ENCODE assay signal across 8 mouse cellular contexts in the genomic region with DNA sequence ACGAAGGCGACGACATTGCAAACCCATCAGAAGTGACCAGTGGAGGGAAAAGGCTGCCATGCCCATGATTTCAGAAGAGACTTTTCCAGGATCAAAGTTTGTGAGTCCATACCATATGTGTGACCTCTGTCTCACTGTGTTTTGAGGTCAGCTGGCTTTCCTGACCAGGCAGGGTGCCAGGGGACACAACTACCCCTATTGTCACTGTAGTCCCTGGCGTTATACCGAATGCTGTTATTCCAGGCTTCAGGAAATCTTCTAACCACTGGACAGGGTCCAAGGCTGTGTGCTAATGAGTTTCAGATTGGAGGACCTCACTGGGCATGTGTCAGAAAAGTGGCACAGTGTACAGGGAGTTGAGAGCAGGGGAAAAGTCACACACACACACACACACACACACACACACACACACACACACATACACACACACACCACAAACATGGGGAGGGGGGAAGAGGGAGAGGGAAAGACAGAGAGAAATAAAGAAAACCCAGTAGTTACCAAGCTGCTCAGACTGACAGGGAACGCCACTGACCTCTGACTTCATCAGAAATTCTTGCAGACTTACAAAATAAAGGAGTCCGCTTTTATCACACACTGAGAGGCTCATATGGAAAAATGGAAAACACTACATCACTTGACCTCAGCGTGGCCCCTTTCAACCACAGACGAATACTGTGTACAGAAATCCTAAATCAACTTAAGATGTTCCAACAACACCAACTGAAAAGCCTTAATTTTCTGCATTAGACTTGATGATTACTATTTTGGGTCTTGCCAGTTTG.
A peak's percentile ranks its signal among the peaks of the same experiment; 100 is the strongest.
DNase-seq lines count a peak whose midpoint lies in the region; ATAC-seq and TF ChIP-seq lines count a peak whose summit lies in the region.

No protein-coding gene starts in this region.

- H3K27me3 ChIP-seq in liver, adult 2 months (ENCODE audit: control insufficient read depth, insufficient read depth, low read length): no peaks in the 10 kb centered on the region
- H3K27me3 ChIP-seq in liver, embryonic 11.5 days (replicated peaks; ENCODE audit: control insufficient read depth, insufficient read depth, low read length): no peaks in the 10 kb centered on the region
- no peaks in the 10 kb centered on the region for H3K27me3 ChIP-seq in embryonic facial prominence, embryonic 14.5 days (replicated peaks; ENCODE audit: control insufficient read depth, insufficient read depth, low read length)
- no peaks in the 10 kb centered on the region for H3K27me3 ChIP-seq in lung, postnatal 0 days (replicated peaks; ENCODE audit: insufficient read depth, low read length)
- no peaks in the 10 kb centered on the region for H3K27me3 ChIP-seq in midbrain, embryonic 13.5 days

- DNase-seq in liver, adult 2 months (ENCODE audit: extremely low read depth, low read depth, low spot score): peak; percentile 42
- no peak for DNase-seq in liver, embryonic 11.5 days (ENCODE audit: low spot score)
- DNase-seq in embryonic facial prominence, embryonic 14.5 days (ENCODE audit: low spot score): peak; percentile 68
- DNase-seq in heart, postnatal 10 days: peak; percentile 75
- peak; percentile 55 for DNase-seq in lung, postnatal 0 days (ENCODE audit: low spot score)
- no peak for DNase-seq in layer of hippocampus, adult 2 months (ENCODE audit: low spot score in 2 of 2)

- H3K9me3 ChIP-seq in liver, embryonic 11.5 days (ENCODE audit: control insufficient read depth, low read length): no peaks in the 10 kb centered on the region
- no peaks in the 10 kb centered on the region for H3K9me3 ChIP-seq in embryonic facial prominence, embryonic 14.5 days (ENCODE audit: control insufficient read depth, low read length)
- H3K9me3 ChIP-seq in lung, postnatal 0 days (ENCODE audit: low read length): no peaks in the 10 kb centered on the region
- H3K9me3 ChIP-seq in midbrain, embryonic 13.5 days: no peaks in the 10 kb centered on the region

- ATAC-seq in liver, embryonic 11.5 days (replicated peaks; ENCODE audit: low FRiP score): no peak
- ATAC-seq in embryonic facial prominence, embryonic 14.5 days (ENCODE audit: low read depth): 0 out of 2 replicates have a peak, but pooled peaks have one; percentile 11
- ATAC-seq in lung, postnatal 0 days: peak; percentile 47
- no peak for ATAC-seq in midbrain, embryonic 13.5 days
- ATAC-seq in granulocyte monocyte progenitor cell, adult 5-6 weeks (replicated peaks; ENCODE audit: poor library complexity, severe bottlenecking): no peak

- H3K4me2 ChIP-seq in liver, embryonic 11.5 days: no peak overlapping the region
- H3K4me2 ChIP-seq in embryonic facial prominence, embryonic 14.5 days (ENCODE audit: low read depth, low read length): no peak overlapping the region
- H3K4me2 ChIP-seq in lung, postnatal 0 days (replicated peaks; ENCODE audit: low read depth, low read length): no peak overlapping the region
- H3K4me2 ChIP-seq in midbrain, embryonic 13.5 days (replicated peaks): no peak overlapping the region

- no peak overlapping the region for H3K9ac ChIP-seq in liver, adult 2 months (ENCODE audit: low read depth, low read length)
- H3K9ac ChIP-seq in liver, embryonic 11.5 days (ENCODE audit: low read depth, low read length): no peak overlapping the region
- H3K9ac ChIP-seq in embryonic facial prominence, embryonic 14.5 days (ENCODE audit: low read depth, low read length): no peak overlapping the region
- no peak overlapping the region for H3K9ac ChIP-seq in lung, postnatal 0 days (replicated peaks; ENCODE audit: low read depth)
- H3K9ac ChIP-seq in midbrain, embryonic 13.5 days (replicated peaks): no peak overlapping the region

- peaks cover 7% of the 10 kb centered on the region for H3K79me2 ChIP-seq in liver, adult 2 months (ENCODE audit: control insufficient read depth, insufficient read depth, low read length)

- intact Hi-C loops in heart, postnatal 10 days (cut with DNase I): no loop called here

- 52% methylated on average over 9 of the region's 9 CpGs for WGBS in liver, adult 2 months
- WGBS in liver, embryonic 11.5 days: 73% methylated on average over 9 of the region's 9 CpGs
- 28% methylated on average over 9 of the region's 9 CpGs for WGBS in embryonic facial prominence, embryonic 14.5 days
- WGBS in lung, postnatal 0 days: 35% methylated on average over 9 of the region's 9 CpGs
- WGBS in midbrain, embryonic 13.5 days: 62% methylated on average over 9 of the region's 9 CpGs

- TF ChIP-seq EP300 in lung, postnatal 0 days (IDR thresholded peaks at IDR 0.05): 0 out of 2 replicates have a peak, but pooled peaks have one; percentile 4

- no peak overlapping the region for H3K4me3 ChIP-seq in liver, adult 2 months (ENCODE audit: insufficient read depth, low read depth, low read length)
- H3K4me3 ChIP-seq in liver, embryonic 11.5 days (ENCODE audit: low read depth, low read length): no peak overlapping the region
- no peak overlapping the region for H3K4me3 ChIP-seq in embryonic facial prominence, embryonic 14.5 days (ENCODE audit: low read depth, low read length)
- no peak overlapping the region for H3K4me3 ChIP-seq in lung, postnatal 0 days (ENCODE audit: low read depth, low read length)
- H3K4me3 ChIP-seq in midbrain, embryonic 13.5 days (replicated peaks): no peak overlapping the region
- H3K4me3 ChIP-seq in layer of hippocampus, adult 2 months: no peak overlapping the region

- no peak overlapping the region for H3K27ac ChIP-seq in liver, adult 2 months (replicated peaks; ENCODE audit: insufficient read depth, low read depth, low read length)
- H3K27ac ChIP-seq in liver, embryonic 11.5 days (ENCODE audit: low read depth, low read length): no peak overlapping the region
- H3K27ac ChIP-seq in embryonic facial prominence, embryonic 14.5 days (replicated peaks; ENCODE audit: low read depth, low read length): no peak overlapping the region; the same call in 1 of the 2 replicates
- H3K27ac ChIP-seq in lung, postnatal 0 days (ENCODE audit: low read length): peak overlapping the region; percentile 17; the same call in 1 of the 2 replicates
- H3K27ac ChIP-seq in midbrain, embryonic 13.5 days: no peak overlapping the region
- no peak overlapping the region for H3K27ac ChIP-seq in layer of hippocampus, adult 2 months

- no peaks in the 10 kb centered on the region for H3K4me1 ChIP-seq in liver, adult 2 months (ENCODE audit: control insufficient read depth, insufficient read depth, low read length)
- H3K4me1 ChIP-seq in liver, embryonic 11.5 days (replicated peaks; ENCODE audit: control insufficient read depth, insufficient read depth, low read length): no peaks in the 10 kb centered on the region; the same call in 1 of the 2 replicates
- H3K4me1 ChIP-seq in embryonic facial prominence, embryonic 14.5 days (ENCODE audit: control insufficient read depth, insufficient read depth, low read length): peaks cover 36% of the 10 kb centered on the region
- H3K4me1 ChIP-seq in lung, postnatal 0 days (ENCODE audit: insufficient read depth, low read depth, low read length): peaks cover 23% of the 10 kb centered on the region
- 0 out of 2 replicates have a peak, but pooled peaks cover 3% of the 10 kb centered on the region for H3K4me1 ChIP-seq in midbrain, embryonic 13.5 days (replicated peaks)

- no peak for TF ChIP-seq POLR2A in liver, adult 2 months (IDR thresholded peaks at IDR 0.05; ENCODE audit: extremely low read depth, insufficient read depth, low read length)

- no peak for TF ChIP-seq CTCF in liver, adult 2 months (IDR thresholded peaks at IDR 0.05; ENCODE audit: low read depth, low read length)
- TF ChIP-seq CTCF in lung, postnatal 0 days (IDR thresholded peaks at IDR 0.05): no peak
- TF ChIP-seq CTCF in layer of hippocampus, adult 2 months (conservative IDR thresholded peaks at IDR 0.05): no peak

- H3K36me3 ChIP-seq in liver, adult 2 months (ENCODE audit: control insufficient read depth, insufficient read depth, low read length): peaks cover 3% of the 10 kb centered on the region; the same call in 1 of the 2 replicates
- H3K36me3 ChIP-seq in liver, embryonic 11.5 days (ENCODE audit: control insufficient read depth, insufficient read depth, low read length): no peaks in the 10 kb centered on the region
- no peaks in the 10 kb centered on the region for H3K36me3 ChIP-seq in embryonic facial prominence, embryonic 14.5 days (ENCODE audit: control insufficient read depth, insufficient read depth, low read length)
- no peaks in the 10 kb centered on the region; the same call in 1 of the 2 replicates for H3K36me3 ChIP-seq in lung, postnatal 0 days (ENCODE audit: insufficient read depth, low read length)
- H3K36me3 ChIP-seq in midbrain, embryonic 13.5 days: no peaks in the 10 kb centered on the region

Comparison
In these comparisons a context has a peak if more than half of its experiments do, and no peak if none do; other contexts are left out.
1. DNase-seq: peak in liver, adult 2 months (single experiment), embryonic facial prominence, embryonic 14.5 days (single experiment), heart, postnatal 10 days (2 of 2) and lung, postnatal 0 days (single experiment); none in liver, embryonic 11.5 days (single experiment) and layer of hippocampus, adult 2 months (0 of 2).
2. ATAC-seq: peak in embryonic facial prominence, embryonic 14.5 days (single experiment) and lung, postnatal 0 days (single experiment); none in liver, embryonic 11.5 days (single experiment), midbrain, embryonic 13.5 days (single experiment) and granulocyte monocyte progenitor cell, adult 5-6 weeks (single experiment).